Mouse (Mus musculus) cerebellum, adult (tissue): ENCODE measurements at regions not wholly inside any gene's neighbourhood (a gene's known extent, or its start where the extent isn't known, plus 50 kb on each side); places are given as distances from the start of the nearest gene placed in this dataset.
A peak's percentile ranks its signal among the peaks of the same experiment; 100 is the strongest.

Experiments used
- ATAC-seq: cut with Nextera tagmentation; 2 replicates; pipeline ENCODE4 v1.9.2; 2017; ENCODE audit warnings: mild to moderate bottlenecking, moderate library complexity, mixed read lengths; ENCODE audit not compliant: insufficient number of reproducible peaks, low FRiP score, low TSS enrichment

DNA sequence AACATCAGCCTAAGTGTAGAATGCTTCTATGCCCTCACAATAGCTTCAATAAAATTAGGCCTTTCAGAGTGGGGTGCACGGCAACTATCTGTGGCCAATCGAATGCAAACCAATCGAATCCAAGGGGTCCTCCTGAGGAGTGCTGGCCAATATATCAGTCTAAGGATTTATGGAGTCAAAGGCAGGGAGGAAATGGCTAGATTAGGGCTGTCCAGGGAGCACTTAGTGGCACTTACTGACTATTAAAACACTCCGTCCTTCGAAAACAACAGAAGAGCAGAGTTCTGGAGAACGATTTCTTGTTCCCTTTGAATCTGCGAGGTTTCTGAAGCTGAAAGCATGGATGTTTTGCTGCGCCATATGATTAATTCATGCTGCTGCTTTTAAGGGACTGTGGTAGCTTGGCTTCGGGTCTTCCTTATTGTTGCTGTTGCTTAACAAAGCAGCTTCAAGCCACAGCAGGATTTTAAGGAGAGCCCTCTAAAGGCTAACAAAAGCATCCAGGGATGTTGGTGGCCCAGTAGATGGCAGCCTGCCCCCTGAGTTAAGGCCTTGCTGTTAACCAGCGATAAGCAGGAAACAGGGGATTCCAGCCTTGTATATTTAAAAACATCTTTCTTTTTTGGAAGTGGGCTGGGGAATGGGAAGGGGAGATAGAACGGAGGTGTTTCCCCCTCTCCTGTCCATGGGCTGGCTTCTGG lies 116.4 kb upstream of the Atp5g3 start:
- ATAC-seq = no peak

GRCm38 (mm10) chr2:74015146-74015545 lies 104.0 kb upstream of the Atp5g3 start:
- no peak for ATAC-seq

DNA sequence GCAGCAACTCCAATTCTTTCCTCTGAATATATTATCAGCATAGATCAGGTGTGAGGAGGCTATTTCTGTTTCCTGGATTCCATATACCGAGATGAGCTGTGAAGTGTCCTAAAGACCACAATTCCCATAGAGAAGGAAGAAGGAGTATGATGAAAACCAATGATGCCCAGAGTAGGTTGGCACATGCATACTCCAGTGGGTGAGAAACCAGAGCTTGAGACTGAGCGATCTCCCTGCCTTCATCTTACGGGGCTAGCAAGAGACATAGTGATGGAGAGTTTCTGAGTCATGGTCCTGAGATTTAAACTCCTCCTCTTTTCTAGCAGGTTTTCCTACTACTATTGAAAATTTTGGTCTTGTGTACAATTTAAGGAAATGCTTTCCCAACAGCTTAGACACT lies 103.1 kb upstream of the Atp5g3 start:
- ATAC-seq = no peak

- peak; percentile 82 for ATAC-seq
Observed at GRCm38 (mm10) chr2:73998531-73998930, 87.4 kb upstream of the Atp5g3 start.

DNA sequence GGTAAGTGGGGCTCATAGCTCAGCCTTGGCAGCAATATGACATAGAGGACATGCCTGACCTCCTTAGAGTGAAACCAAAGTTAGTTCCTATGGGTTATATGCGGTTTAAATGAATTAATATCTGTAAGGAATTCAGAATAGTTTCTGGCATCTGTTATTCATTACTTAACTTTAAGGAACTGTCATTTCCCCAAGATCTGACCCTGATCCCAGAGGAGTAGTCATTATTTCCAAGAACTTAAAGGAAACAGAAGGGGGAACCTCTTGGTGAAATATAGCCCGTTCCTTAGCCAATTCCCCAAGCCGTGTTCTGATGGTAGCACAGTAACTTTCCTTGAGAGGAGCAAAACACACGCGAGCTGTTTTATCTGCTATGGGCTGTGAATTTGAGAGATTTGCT lies 85.9 kb upstream of the Atp5g3 start:
- no peak for ATAC-seq

- ATAC-seq = no peak
Observed at GRCm38 (mm10) chr2:73991818-73992217, 80.7 kb upstream of the Atp5g3 start.

GRCm38 (mm10) chr2:73987441-73988105 lies 76.4 kb upstream of the Atp5g3 start:
- peak; percentile 36; the same call in 1 of the 2 replicates for ATAC-seq

- ATAC-seq = peak; percentile 82
Observed at GRCm38 (mm10) chr2:73985911-73986250, 74.8 kb upstream of the Atp5g3 start.

- peak; percentile 95 for ATAC-seq
Observed at GRCm38 (mm10) chr2:73985238-73985910, 74.2 kb upstream of the Atp5g3 start.

DNA sequence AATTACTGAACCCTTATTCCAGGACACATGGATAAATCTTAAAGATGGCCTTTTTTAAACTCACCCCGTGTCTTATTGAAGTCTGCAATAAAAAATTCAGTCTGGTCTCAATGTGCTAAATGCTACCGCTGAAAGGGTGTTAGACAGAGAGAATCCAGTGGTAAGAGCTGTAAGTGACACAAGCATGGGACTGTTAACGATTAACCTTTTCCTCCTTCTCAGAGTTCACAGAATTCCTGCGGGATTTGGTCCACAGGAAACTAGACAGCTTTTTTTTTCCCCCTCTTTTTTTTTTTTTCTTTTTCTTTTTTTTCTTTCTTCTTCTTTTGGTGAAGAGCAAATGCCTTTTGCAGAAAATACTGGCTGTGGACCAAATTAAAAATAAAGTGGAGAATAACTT lies 72.0 kb upstream of the Atp5g3 start:
- no peak for ATAC-seq

DNA sequence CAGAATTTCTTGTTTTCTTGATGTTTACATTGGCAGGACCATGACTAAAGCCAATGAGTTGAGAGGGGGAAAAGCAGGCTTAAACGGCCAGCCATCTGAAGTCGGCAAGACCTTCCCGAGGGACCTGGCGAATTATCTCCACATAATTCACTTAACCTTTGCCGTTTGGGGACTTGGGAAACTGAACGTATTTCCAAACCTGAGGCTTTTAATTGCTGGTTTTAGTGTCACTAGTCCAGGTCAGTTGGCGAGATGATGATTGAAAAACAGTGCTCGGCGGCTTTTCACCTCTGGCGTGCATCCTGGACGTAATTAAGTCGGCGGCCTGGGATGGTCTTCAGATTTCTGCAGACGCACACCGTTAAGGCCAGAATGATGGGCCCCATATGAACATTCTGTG lies 66.9 kb upstream of the Atp5g3 start:
- ATAC-seq = no peak

- no peak for ATAC-seq
Observed at GRCm38 (mm10) chr2:73973774-73974173, 62.6 kb upstream of the Atp5g3 start.

- ATAC-seq = no peak
Observed at GRCm38 (mm10) chr2:73967618-73968017, 56.5 kb upstream of the Atp5g3 start.

DNA sequence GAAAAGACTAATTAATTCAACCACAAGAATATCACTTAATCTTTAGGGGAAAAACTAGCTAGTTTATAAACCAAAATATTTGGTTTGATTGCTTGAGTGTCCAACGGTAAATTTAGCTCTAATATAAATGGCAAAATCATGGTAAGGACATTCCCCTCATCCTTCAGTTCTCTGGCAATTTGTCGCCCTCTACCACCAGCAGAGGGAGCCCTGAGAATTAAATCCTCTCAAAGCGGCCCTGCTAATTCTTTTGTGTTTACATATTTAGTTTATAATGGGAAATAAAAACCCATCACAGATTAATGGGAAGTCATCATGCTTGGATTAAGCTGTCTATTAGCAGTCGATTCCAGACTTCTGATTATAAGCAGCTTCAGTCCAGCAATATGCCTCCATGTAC lies 54.5 kb upstream of the Atp5g3 start:
- no peak for ATAC-seq
